Mouse (Mus musculus): ENCODE measurements around the gene Cbfa2t3.
A peak's percentile ranks its signal among the peaks of the same experiment; 100 is the strongest.

The Cbfa2t3 gene

DNA sequence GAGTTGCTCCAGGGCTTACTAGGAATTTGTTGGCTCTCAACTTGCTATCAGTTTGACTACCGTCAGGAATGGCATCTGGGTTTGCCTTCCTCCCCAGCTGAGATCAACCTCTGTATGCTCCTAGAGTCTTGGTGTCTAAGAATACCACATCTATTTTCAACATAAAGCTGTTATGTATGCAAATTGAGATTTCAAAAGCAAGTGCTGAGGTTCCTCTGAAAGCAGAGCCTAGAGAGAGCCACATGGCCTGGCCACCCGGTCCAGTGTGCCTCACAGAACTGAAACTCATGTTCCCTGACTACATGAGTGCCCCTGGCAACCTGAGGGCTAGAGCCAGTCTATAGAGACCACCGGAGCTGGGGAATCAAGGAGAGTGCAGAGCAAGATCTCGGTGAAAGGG is 93.5 kb downstream of the Cbfa2t3 start:
- DNase-seq (ENCODE audit: low read depth) = no peak

DNA sequence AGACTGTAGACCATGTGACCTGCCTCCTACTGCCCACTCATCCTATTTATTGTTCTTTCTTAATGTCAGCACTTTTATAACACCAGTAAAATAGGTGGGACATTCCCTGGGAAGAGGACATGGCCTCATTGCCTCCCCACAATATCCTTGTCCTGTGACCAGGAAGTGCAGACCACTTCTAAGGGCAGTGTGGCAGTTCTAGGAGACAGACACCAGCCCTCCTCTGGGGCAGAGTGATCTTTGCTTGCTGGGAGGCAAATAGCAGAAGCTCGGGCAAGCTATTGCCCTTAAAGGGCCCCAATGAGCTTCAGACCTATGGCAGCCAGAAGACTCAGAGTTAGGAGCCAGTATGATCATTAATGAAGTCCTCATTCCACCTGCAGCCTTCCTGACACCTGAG is 94.3 kb downstream of the Cbfa2t3 start:
- DNase-seq (ENCODE audit: low read depth) = no peak

DNA sequence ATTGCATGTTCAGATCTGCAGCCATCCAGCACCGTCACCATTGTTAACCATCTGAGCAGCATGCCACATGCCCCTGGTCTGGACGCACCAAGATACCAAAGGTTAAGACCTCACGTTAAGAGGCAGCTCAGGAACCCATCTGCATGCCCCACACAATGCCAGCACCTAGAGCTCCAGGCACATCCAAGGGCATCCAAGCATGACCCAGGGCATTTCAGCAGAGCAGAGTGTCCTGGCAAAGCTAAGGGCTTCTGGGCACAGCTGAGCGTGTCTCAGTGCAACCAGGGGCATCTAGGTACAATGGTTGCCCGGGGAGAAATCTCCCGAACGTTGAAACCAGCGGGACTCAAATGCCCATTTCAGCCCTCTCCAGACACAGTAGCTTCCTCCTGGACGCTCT is 98.2 kb downstream of the Cbfa2t3 start:
- no peak for DNase-seq (ENCODE audit: low read depth)

DNA sequence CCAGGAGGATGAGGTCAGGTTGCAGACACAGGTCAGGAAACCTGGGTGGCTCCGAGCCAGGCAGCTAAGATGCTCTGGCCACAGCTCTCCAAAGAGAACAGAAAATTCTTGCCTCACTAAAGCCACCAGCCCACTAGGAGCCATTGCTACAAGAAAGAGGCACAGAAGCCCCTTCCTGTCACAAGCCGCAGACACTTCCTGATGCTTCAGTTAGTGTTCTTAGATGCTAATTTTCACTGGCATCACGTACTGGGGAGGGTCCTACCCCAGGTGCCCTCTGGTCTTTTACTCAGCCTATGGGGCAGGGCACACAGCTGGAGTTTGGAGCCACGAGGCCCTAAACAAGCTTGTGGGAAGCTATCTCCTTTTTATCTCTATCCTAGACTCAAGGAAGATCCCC is 102.9 kb downstream of the Cbfa2t3 start:
- no peak for DNase-seq (ENCODE audit: low read depth)

DNA sequence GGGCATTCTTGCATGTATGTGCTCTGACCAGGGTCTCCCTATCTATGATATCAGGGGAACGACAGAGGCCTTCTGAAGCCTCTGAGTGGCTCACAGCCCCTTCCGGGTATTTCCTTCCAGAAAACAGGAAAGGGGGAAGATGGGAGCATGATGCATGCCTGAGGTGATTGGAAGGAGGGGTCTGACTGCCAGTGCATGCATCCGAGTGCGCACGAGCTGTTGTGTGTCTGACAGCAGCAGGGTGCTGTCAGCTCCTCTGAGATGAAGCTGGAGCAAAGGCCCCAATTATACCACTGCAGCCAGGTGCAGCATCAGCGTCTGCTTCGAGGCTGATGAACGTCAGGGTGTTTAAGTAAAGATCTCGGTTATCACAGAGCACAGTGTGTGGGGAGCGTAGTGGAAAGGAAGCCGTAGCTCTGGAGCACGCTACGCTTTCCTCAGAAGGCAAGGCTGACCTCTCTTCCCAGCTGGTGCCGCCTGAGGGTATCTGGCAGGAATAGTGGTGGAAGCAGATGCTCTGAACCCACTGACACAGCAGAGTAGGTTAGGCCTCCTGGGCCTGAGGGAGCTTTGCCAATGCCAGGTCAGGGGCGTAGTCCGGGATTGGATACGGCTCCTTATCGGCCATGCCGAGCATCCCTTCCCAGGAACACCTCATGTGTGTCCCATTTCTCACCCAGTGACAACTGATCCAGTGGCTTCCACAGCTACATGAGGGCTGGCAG is 105.0 kb downstream of the Cbfa2t3 start:
- DNase-seq (ENCODE audit: low read depth) = no peak

DNA sequence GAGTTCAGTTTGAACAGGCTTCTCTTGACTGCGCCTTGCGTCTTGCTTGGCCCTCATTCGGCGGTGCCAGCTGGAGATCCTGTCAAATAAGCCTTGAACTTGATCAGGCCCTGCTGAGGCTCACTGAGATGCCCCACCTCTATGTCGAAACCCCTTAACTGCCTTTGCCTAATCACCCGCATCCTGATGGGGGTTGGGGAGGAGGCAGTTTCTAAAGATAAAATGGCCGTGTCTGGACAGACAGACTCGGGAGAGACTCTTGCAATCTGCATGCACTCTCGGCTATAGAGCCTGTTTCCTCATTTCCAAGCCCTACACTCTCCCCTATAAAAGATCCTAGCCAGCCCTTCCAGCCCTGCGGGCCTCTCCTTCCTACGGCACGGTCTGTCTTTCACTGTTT is 105.7 kb downstream of the Cbfa2t3 start:
- peak; percentile 85 for DNase-seq (ENCODE audit: low read depth)

DNA sequence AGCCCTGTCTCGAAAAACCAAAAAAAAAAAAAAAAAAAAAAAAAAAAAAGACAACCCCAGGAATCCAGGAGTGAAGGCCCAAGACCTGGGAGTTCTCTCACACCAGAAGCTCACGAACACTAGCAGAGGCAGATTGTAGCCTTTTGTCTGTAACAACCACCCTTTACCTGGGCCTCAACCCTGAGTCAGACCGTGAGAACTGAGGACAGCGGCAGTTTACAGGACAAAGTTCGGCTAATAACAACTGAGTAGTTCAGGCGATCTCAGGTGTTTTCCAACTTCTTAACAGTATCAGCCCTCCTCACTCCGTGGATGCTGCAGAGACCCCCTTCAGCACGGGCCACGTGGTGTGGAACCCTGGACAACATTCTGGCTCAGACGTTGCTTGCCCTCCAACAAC is 112.2 kb downstream of the Cbfa2t3 start:
- DNase-seq (ENCODE audit: low read depth) = no peak

DNA sequence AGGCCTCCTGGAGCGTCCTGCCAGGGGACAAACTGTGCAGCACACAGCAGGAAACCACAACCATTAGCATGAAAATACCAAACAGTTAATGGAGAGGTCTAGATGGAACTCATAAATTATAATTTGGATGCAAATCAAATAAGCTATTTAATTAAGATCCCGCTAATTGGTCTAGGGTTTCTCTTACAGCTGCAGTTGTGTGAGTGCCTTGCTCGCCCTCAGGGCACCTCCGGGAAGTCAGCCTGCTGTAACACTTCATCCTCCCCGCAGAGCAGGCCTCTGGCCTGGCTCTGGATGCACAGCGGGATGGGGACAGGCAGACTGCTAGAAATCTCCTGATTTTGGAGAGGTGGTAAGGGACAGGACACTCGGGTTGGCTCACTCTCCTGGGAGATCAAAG is 112.7 kb downstream of the Cbfa2t3 start:
- no peak for DNase-seq (ENCODE audit: low read depth)

DNA sequence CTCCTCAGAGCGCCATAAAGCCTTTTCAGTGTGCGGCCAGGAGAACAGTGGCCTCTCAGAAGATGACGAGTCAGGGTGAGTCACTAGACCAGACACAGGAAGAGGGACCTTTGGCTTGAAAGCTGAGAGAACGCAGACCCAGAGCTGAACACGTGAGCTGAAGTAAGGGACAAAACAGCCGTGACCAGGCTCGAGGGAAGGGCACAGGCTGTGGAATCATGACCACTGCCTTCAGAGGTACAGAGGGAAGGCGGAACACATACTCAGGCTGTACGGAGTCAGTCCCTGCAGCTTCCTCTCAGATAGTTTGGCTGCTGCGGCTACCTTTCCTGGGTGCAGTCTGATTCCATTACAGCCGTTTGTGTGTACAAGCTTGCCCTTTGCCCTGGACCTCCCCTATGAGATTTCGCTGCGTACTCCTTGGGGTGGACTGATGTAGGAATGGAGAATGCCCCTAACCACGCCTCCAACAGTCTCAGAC is 113.5 kb downstream of the Cbfa2t3 start:
- DNase-seq (ENCODE audit: low read depth) = peak; percentile 92

DNA sequence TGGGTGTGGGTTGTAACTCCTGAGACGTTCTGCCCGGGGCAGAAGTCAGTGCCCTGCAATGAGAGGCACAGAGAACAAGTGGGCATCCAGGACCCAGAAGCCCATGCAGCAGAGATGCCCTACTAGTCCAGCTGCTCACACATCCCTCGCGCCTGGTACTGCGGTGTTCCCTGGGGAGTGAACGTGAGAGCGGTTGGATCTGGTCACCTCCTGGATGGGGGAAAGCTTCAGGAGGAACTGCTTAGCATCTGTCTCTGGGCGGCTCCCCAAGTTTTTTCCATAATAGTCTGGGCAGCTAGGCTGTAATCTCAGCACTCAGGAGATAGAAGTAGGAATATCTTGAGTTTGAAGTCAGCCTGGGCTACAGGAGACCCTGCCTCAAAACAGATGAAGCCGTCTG is 113.9 kb downstream of the Cbfa2t3 start:
- no peak for DNase-seq (ENCODE audit: low read depth)

DNA sequence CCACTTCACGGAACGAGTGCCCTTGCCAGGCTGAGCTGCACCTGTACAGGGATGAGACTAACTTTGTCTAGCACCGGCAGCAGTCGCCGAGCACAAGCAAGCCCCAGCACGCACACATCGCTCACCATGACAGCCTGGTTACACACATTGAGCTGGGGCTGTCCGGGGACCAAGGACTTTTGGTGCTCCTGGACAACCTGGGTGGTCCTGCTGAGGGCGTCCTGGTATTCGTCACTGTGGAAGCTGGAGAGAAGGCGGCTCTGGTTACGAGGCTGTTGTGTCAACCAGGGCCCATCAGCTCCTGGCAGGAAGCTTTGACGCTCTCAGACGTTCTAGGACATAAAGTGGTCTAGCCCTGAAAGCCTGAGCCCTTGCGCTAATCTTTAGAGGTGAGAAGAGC is 118.0 kb downstream of the Cbfa2t3 start:
- DNase-seq (ENCODE audit: low read depth) = no peak

DNA sequence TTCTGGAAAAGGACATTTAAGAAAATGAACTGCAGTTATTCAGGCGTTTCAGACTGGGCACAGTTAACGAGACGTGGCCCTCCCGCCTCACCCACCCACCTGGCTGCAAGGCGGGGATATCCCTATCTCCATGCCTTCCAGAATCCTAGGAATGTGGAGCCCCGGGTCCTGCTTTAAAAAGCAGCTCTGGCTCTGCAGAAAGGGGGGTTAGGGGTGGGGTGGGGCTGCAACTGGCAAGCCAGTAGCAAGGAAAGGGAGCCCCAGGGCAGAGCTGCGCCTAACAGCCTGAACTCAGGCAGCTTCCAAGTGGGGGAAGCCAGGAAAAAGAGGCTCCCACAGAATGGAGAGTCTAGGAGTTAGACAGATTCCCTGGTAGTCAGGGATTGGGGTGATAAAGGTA is 119.7 kb downstream of the Cbfa2t3 start:
- DNase-seq (ENCODE audit: low read depth) = no peak

DNA sequence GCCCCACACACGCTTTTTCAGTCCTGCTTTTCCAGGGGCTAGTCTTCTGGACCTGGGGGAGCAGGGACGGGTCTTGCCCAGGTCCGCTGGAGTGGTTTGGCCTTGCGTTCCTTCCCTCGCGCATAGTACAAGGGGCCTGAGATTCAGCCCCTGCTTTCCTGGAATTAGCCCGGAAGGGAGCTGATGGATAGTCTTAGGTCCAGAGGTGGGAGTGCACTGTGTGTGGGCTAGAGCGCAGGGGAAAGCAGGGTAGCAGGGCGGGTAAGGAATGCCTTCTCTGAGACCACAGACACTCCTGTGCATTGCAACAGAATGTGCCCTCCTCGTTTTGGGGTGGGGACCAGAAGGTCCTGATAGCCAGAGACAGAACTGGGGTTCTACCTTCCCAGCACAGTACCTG is 121.8 kb downstream of the Cbfa2t3 start:
- no peak for DNase-seq (ENCODE audit: low read depth)

DNA sequence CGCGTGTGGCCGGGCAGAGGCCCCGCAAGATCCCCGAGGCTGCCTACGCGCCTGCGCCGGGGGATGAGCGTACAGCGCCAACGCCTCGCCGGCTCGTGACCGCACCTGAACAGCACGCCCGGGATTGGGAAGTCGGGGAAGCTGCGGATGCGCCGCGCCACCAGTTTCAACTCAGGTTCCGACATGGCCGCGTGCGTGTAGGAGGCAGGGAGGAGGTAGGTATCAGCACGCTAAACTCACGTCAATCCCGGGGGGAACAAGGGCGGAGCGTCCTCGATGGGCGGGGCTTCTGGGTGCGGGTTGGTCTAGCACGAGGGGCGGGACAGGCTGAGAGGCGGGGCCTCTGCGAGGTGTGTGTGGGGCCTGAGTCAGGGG is 122.3 kb downstream of the Cbfa2t3 start, which contains the start of gene Aprt:
Aprt (minus strand) TSS at position 262 of the 375 bp plus-strand sequence.
- DNase-seq (ENCODE audit: low read depth) = peak; percentile 95

DNA sequence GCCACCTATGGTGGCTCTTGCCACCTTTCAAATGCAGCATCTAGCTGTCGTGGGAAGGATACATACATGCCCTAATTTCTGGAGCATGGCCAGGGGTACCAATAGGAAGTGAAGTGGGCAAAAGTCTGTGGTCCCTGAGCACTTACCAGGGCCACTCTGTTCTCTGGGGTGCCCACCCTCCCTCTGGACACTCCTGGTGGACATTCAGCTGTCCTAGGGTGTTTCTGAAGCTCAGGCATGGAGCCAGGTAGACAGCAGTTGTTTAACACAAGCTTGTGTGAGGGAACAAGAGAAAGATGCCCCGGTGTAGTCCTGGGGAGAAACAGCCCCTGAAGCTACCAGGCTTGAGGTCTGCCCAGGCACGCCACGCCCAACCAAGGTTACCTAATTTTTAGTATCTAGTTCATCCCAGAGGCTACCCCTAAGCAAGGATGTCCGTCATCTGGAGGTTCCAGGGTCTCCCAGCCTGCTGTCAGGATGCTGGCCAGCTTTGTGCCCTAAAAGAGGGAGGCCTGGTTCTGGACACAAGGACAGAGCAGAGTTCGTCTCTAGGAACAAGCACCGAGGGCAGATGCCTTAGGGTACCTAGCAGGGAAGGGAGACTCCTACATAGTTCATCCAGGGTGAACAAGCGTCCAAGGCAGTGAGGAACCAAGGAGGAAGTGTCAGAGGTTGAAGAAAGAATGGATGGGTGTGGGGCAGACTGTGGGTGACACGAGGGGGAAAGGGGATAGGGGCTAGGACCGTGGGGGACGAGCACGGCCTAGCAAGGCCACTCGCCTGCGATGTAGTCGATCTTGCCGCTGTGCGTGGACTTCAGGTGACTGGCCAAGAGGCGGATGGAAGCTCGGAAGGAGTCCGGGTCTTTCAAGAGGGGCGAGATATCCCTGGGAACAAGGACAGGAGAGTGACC is 122.9 kb downstream of the Cbfa2t3 start:
- DNase-seq (ENCODE audit: low read depth) = peak; percentile 56

DNA sequence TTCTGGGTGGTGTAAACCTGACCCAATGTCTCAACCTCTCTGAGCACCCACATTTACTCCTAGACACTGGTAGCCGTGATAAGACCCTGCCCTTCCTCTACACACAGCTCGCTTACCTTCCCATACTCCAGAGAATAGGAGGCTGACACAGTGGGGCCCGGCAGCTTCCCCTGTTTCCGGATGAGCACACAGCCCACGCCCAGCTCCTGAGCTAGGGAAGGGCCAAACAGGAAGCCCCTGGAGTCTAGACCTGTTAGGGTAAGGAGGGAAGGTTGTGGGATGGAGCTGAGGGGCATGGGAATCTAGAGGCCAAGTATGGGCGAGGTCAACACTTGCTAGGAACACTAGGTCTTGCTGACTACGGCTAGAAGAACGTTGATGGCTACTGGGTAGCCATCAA is 123.6 kb downstream of the Cbfa2t3 start:
- DNase-seq (ENCODE audit: low read depth) = no peak

All from 416B (cell line).